Mouse (Mus musculus) stomach, embryonic 14.5 days (tissue): ENCODE data around the gene Slc22a23. TPM values are rescaled to one million over a fixed set of nuclear protein-coding genes. Genes with fewer than 3 reads are reported as not detected.

ENCODE experiments used
- ATAC-seq: fragments of 200-750 bp; cut with Nextera tagmentation; 2 replicates; pipeline ENCODE4 v1.8.0; 2017; ENCODE audit warnings: low read depth, moderate TSS enrichment; ENCODE audit not compliant: insufficient number of reproducible peaks, insufficient read depth, low FRiP score
- H3K27ac ChIP-seq: fragments of 300-500 bp; sonication (generic); 2 replicates; pipeline ENCODE4 v1.5.1; 2014; ENCODE audit warnings: mild to moderate bottlenecking, low read length, moderate library complexity, mixed read lengths
- H3K27me3 ChIP-seq: fragments of 300-500 bp; sonication (generic); 2 replicates; pipeline ENCODE4 v1.6.1; 2014; ENCODE audit warnings: low read length, control low read depth, mixed read lengths; ENCODE audit not compliant: control insufficient read depth, insufficient read depth
- H3K36me3 ChIP-seq: fragments of 300-500 bp; sonication (generic); 2 replicates; pipeline ENCODE4 v1.6.1; 2014; ENCODE audit warnings: mild to moderate bottlenecking, control low read depth, low read length, moderate library complexity, mixed read lengths; ENCODE audit not compliant: control insufficient read depth, insufficient read depth
- H3K4me1 ChIP-seq: fragments of 300-500 bp; sonication (generic); 2 replicates; pipeline ENCODE4 v1.6.1; 2014; ENCODE audit warnings: low read length, control low read depth, mixed read lengths; ENCODE audit not compliant: control insufficient read depth, insufficient read depth
- H3K4me2 ChIP-seq: fragments of 300-500 bp; sonication (generic); replicated peaks from 2 replicates; pipeline ENCODE4 v1.6.1; 2014; ENCODE audit warnings: low read depth, low read length, control low read depth
- H3K4me3 ChIP-seq: fragments of 300-500 bp; sonication (generic); 2 replicates; pipeline ENCODE4 v1.5.1; 2014; ENCODE audit warnings: low read depth, low read length, control low read depth
- H3K9ac ChIP-seq: fragments of 300-500 bp; sonication (generic); replicated peaks from 2 replicates; pipeline ENCODE4 v1.6.1; 2014; ENCODE audit warnings: low read depth, mild to moderate bottlenecking, control low read depth, low read length, moderate library complexity, mixed read lengths
- H3K9me3 ChIP-seq: fragments of 300-500 bp; sonication (generic); 2 replicates; pipeline ENCODE4 v1.6.1; 2016; ENCODE audit warnings: low read depth, low read length, control low read depth; ENCODE audit not compliant: control insufficient read depth
- WGBS: fragments of 180-500 bp; shearing (Covaris S2); extraction: QIAGEN DNeasy Blood & Tissue Kit; methylation state at CpG from one replicate; pipeline ENCODE4 v1.1.7; 2014; 5-methylcytosine and 5-hydroxymethylcytosine counted together
- polyA plus RNA-seq: library from polyadenylated mRNA; unstranded; fragments of >200 nt; fragmentation: Nextera tagmentation; extraction: Ambion mirVana; gene quantifications from 2 replicates; pipeline ENCODE4 v1.2.1, GENCODE M21; 2014

The Slc22a23 gene
- polyA plus RNA-seq, 1 experiment from 2014 or later, result 4.9 TPM

- no peaks in the 10 kb centered on the region for H3K27me3 ChIP-seq
- H3K9me3 ChIP-seq, result no peaks in the 10 kb centered on the region
- peaks cover 3% of the 10 kb centered on the region; the same call in 1 of the 2 replicates for H3K4me1 ChIP-seq
- H3K4me3 ChIP-seq, result no peak overlapping the region
- ATAC-seq, result no peak
- no peak overlapping the region for H3K9ac ChIP-seq
- WGBS, result 80% methylated on average over 2 of the region's 2 CpGs
- no peak overlapping the region for H3K4me2 ChIP-seq
- no peaks in the 10 kb centered on the region for H3K36me3 ChIP-seq
- no peak overlapping the region for H3K27ac ChIP-seq
Observed at GRCm38 (mm10) chr13:34264508-34264907, 80.5 kb downstream of the Slc22a23 start.

- no peak for ATAC-seq
- WGBS, result 80% methylated on average over 3 of the region's 3 CpGs
- no peak overlapping the region for H3K9ac ChIP-seq
- H3K9me3 ChIP-seq, result no peaks in the 10 kb centered on the region
- no peaks in the 10 kb centered on the region for H3K36me3 ChIP-seq
- peaks cover 6% of the 10 kb centered on the region; the same call in 1 of the 2 replicates for H3K4me1 ChIP-seq
- H3K27me3 ChIP-seq, result no peaks in the 10 kb centered on the region
- no peak overlapping the region for H3K4me3 ChIP-seq
- H3K27ac ChIP-seq, result no peak overlapping the region
- H3K4me2 ChIP-seq, result no peak overlapping the region
Observed at GRCm38 (mm10) chr13:34258765-34259164, 86.2 kb downstream of the Slc22a23 start.

- WGBS, result 83% methylated on average over 7 of the region's 7 CpGs
- no peak for ATAC-seq
- H3K4me1 ChIP-seq, result peaks cover 6% of the 10 kb centered on the region; the same call in 1 of the 2 replicates
- H3K27ac ChIP-seq, result no peak overlapping the region
- H3K4me2 ChIP-seq, result no peak overlapping the region
- H3K9me3 ChIP-seq, result no peaks in the 10 kb centered on the region
- no peak overlapping the region for H3K9ac ChIP-seq
- no peaks in the 10 kb centered on the region for H3K36me3 ChIP-seq
- H3K4me3 ChIP-seq, result no peak overlapping the region
- H3K27me3 ChIP-seq, result no peaks in the 10 kb centered on the region
Observed at GRCm38 (mm10) chr13:34257177-34257576, 87.8 kb downstream of the Slc22a23 start.

GRCm38 (mm10) chr13:34256676-34257075, 88.3 kb downstream of the Slc22a23 start:
- no peak for ATAC-seq
- WGBS, result 86% methylated on average over 2 of the region's 2 CpGs
- H3K36me3 ChIP-seq, result no peaks in the 10 kb centered on the region

GRCm38 (mm10) chr13:34255297-34255696, 89.7 kb downstream of the Slc22a23 start:
- Histone ChIP-seq H3K4me3 (no peak overlapping the region), H3K9me3 (no peaks in the 10 kb centered on the region), H3K36me3 (no peaks in the 10 kb centered on the region), H3K27me3 (no peaks in the 10 kb centered on the region), H3K27ac (no peak overlapping the region), H3K9ac (no peak overlapping the region), H3K4me2 (no peak overlapping the region), H3K4me1 (peaks cover 6% of the 10 kb centered on the region; the same call in 1 of the 2 replicates)
- no peak for ATAC-seq
- WGBS, result 60% methylated on average over 3 of the region's 3 CpGs

More at GRCm38 (mm10) chr13:34256676-34257075, 88.3 kb downstream of the Slc22a23 start:
- Histone ChIP-seq H3K27ac (no peak overlapping the region), H3K9ac (no peak overlapping the region), H3K4me1 (peaks cover 6% of the 10 kb centered on the region; the same call in 1 of the 2 replicates), H3K27me3 (no peaks in the 10 kb centered on the region), H3K9me3 (no peaks in the 10 kb centered on the region), H3K4me2 (no peak overlapping the region), H3K4me3 (no peak overlapping the region)

GRCm38 (mm10) chr13:34254691-34255090, 90.3 kb downstream of the Slc22a23 start:
- WGBS, result 49% methylated on average over 5 of the region's 5 CpGs
- Histone ChIP-seq H3K4me2 (no peak overlapping the region), H3K27ac (no peak overlapping the region)

GRCm38 (mm10) chr13:34253736-34254135, 91.2 kb downstream of the Slc22a23 start:
- ATAC-seq, result no peak
- Histone ChIP-seq H3K4me3 (no peak overlapping the region), H3K27ac (no peak overlapping the region), H3K27me3 (no peaks in the 10 kb centered on the region), H3K36me3 (no peaks in the 10 kb centered on the region), H3K9ac (no peak overlapping the region), H3K4me1 (peaks cover 16% of the 10 kb centered on the region), H3K4me2 (no peak overlapping the region), H3K9me3 (no peaks in the 10 kb centered on the region)
- 81% methylated on average over 3 of the region's 3 CpGs for WGBS

More at GRCm38 (mm10) chr13:34254691-34255090, 90.3 kb downstream of the Slc22a23 start:
- no peaks in the 10 kb centered on the region for H3K36me3 ChIP-seq
- peak; percentile 50; the same call in 1 of the 2 replicates for ATAC-seq
- H3K9me3 ChIP-seq, result no peaks in the 10 kb centered on the region
- H3K4me1 ChIP-seq, result peaks cover 7% of the 10 kb centered on the region; the same call in 1 of the 2 replicates
- no peak overlapping the region for H3K9ac ChIP-seq
- H3K4me3 ChIP-seq, result no peak overlapping the region
- H3K27me3 ChIP-seq, result no peaks in the 10 kb centered on the region

- Histone ChIP-seq H3K9ac (no peak overlapping the region), H3K4me2 (no peak overlapping the region), H3K4me3 (no peak overlapping the region), H3K36me3 (no peaks in the 10 kb centered on the region), H3K27me3 (no peaks in the 10 kb centered on the region), H3K9me3 (no peaks in the 10 kb centered on the region), H3K27ac (peak overlapping the region; percentile 66; the same call in 1 of the 2 replicates), H3K4me1 (peaks cover 22% of the 10 kb centered on the region)
- WGBS, result 49% methylated on average over 15 of the region's 15 CpGs
- ATAC-seq, result peak; percentile 50; the same call in 1 of the 2 replicates
Observed at GRCm38 (mm10) chr13:34248941-34249920, 95.8 kb downstream of the Slc22a23 start.
